Mouse (Mus musculus): ENCODE measurements at regions not wholly inside any gene's neighbourhood (a gene's known extent, or its start where the extent isn't known, plus 50 kb on each side); places are given as distances from the start of the nearest gene placed in this dataset.

DNA sequence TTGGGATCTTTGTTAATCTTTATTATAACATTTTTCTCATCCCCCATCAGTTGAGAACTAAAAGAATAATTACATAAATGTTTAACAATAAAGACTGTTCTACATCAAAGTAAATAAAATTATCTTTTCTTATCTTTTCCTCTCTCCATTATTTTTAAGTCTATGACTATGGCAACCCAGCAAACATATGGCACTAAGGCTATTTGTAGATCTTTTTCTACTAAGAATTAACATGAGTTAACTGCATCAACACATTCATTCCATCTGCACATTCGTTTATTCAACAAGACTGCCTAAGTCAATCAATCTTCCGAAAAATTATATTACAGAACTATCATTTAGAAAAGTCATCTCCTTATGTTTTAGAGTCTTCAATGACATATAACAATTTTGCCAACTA is 300.1 kb downstream of the Lipi start:
- TF ChIP-seq GATA1 (IDR thresholded peaks at IDR 0.05; ENCODE audit: borderline replicate concordance, low read length) (no peak), FLI1 (IDR thresholded peaks at IDR 0.05; ENCODE audit: low read length) (no peak)
